Mouse (Mus musculus): Measurements from ENCODE around the gene Cer1. TPM values are rescaled to one million over a fixed set of nuclear protein-coding genes. Genes with fewer than 3 reads are reported as not detected.

Gene Cer1
- polyA plus RNA-seq, 1 experiment from 2014 or later = 0.05 TPM

GRCm38 (mm10) chr4:82872548-82872947 lies 12.4 kb downstream of the Cer1 start:
- no peak overlapping the region for H3K4me3 ChIP-seq (ENCODE audit: low read depth, low read length)
- no peak overlapping the region for H3K27ac ChIP-seq (replicated peaks)
- no peaks in the 10 kb centered on the region for H3K36me3 ChIP-seq (ENCODE audit: control insufficient read depth, insufficient read depth, low read length)
- H3K9ac ChIP-seq (ENCODE audit: low read length) = no peak overlapping the region
- H3K9me3 ChIP-seq (ENCODE audit: control insufficient read depth, low read length) = no peaks in the 10 kb centered on the region
- WGBS = 53% methylated on average over 4 of the region's 4 CpGs
- no peak for TF ChIP-seq CTCF (IDR thresholded peaks at IDR 0.05; ENCODE audit: low read depth)
- no peak for TF ChIP-seq EP300 (optimal IDR thresholded peaks at IDR 0.05)
- no peaks in the 10 kb centered on the region for H3K27me3 ChIP-seq (ENCODE audit: control insufficient read depth, insufficient read depth, low read length)
- DNase-seq (ENCODE audit: low spot score) (no peak), ATAC-seq (ENCODE audit: low FRiP score, low TSS enrichment) (no peak)
- no peak overlapping the region for H3K4me2 ChIP-seq (replicated peaks; ENCODE audit: low read depth)
- H3K4me1 ChIP-seq (replicated peaks; ENCODE audit: control insufficient read depth, insufficient read depth) = no peaks in the 10 kb centered on the region

- Histone ChIP-seq H3K27me3 (ENCODE audit: control insufficient read depth, insufficient read depth, low read length) (no peaks in the 10 kb centered on the region), H3K9me3 (ENCODE audit: control insufficient read depth, low read length) (no peaks in the 10 kb centered on the region), H3K4me3 (ENCODE audit: low read depth, low read length) (no peak overlapping the region), H3K9ac (ENCODE audit: low read length) (no peak overlapping the region), H3K4me2 (replicated peaks; ENCODE audit: low read depth) (no peak overlapping the region), H3K36me3 (ENCODE audit: control insufficient read depth, insufficient read depth, low read length) (no peaks in the 10 kb centered on the region), H3K4me1 (replicated peaks; ENCODE audit: control insufficient read depth, insufficient read depth) (no peaks in the 10 kb centered on the region), H3K27ac (replicated peaks) (no peak overlapping the region)
- no peak for DNase-seq (ENCODE audit: low spot score)
- TF ChIP-seq EP300 (optimal IDR thresholded peaks at IDR 0.05) (no peak), CTCF (IDR thresholded peaks at IDR 0.05; ENCODE audit: low read depth) (no peak)
- ATAC-seq (ENCODE audit: low FRiP score, low TSS enrichment) = no peak
- WGBS = 22% methylated on average over 6 of the region's 6 CpGs
These were observed 12.8 kb downstream of the Cer1 start for GRCm38 (mm10) chr4:82872121-82872520.

- Histone ChIP-seq H3K9me3 (ENCODE audit: control insufficient read depth, low read length) (no peaks in the 10 kb centered on the region), H3K9ac (ENCODE audit: low read length) (no peak overlapping the region), H3K4me3 (ENCODE audit: low read depth, low read length) (no peak overlapping the region), H3K27ac (replicated peaks) (no peak overlapping the region), H3K4me1 (replicated peaks; ENCODE audit: control insufficient read depth, insufficient read depth) (no peaks in the 10 kb centered on the region), H3K4me2 (replicated peaks; ENCODE audit: low read depth) (no peak overlapping the region), H3K27me3 (ENCODE audit: control insufficient read depth, insufficient read depth, low read length) (no peaks in the 10 kb centered on the region), H3K36me3 (ENCODE audit: control insufficient read depth, insufficient read depth, low read length) (no peaks in the 10 kb centered on the region)
- no peak for TF ChIP-seq CTCF (IDR thresholded peaks at IDR 0.05; ENCODE audit: low read depth)
- TF ChIP-seq EP300 (optimal IDR thresholded peaks at IDR 0.05) = no peak
- DNase-seq (ENCODE audit: low spot score) = no peak
- 73% methylated on average over 6 of the region's 6 CpGs for WGBS
- no peak for ATAC-seq (ENCODE audit: low FRiP score, low TSS enrichment)
These were observed 14.0 kb downstream of the Cer1 start for GRCm38 (mm10) chr4:82870931-82871330.

GRCm38 (mm10) chr4:82867731-82868445 lies 17.1 kb downstream of the Cer1 start:
- no peak overlapping the region for H3K9ac ChIP-seq (ENCODE audit: low read length)
- WGBS = 66% methylated on average over 5 of the region's 5 CpGs
- H3K36me3 ChIP-seq (ENCODE audit: control insufficient read depth, insufficient read depth, low read length) = no peaks in the 10 kb centered on the region
- no peak overlapping the region for H3K27ac ChIP-seq (replicated peaks)
- no peak overlapping the region for H3K4me3 ChIP-seq (ENCODE audit: low read depth, low read length)
- no peaks in the 10 kb centered on the region for H3K27me3 ChIP-seq (ENCODE audit: control insufficient read depth, insufficient read depth, low read length)
- no peaks in the 10 kb centered on the region for H3K9me3 ChIP-seq (ENCODE audit: control insufficient read depth, low read length)
- TF ChIP-seq EP300 (optimal IDR thresholded peaks at IDR 0.05) (no peak), CTCF (IDR thresholded peaks at IDR 0.05; ENCODE audit: low read depth) (no peak)
- DNase-seq (ENCODE audit: low spot score) (no peak), ATAC-seq (ENCODE audit: low FRiP score, low TSS enrichment) (0 out of 2 replicates have a peak, but pooled peaks have one; percentile 59)
- no peaks in the 10 kb centered on the region for H3K4me1 ChIP-seq (replicated peaks; ENCODE audit: control insufficient read depth, insufficient read depth)
- H3K4me2 ChIP-seq (replicated peaks; ENCODE audit: low read depth) = no peak overlapping the region

GRCm38 (mm10) chr4:82867111-82867510 lies 17.8 kb downstream of the Cer1 start:
- no peaks in the 10 kb centered on the region for H3K27me3 ChIP-seq (ENCODE audit: control insufficient read depth, insufficient read depth, low read length)
- ATAC-seq (ENCODE audit: low FRiP score, low TSS enrichment) (no peak), DNase-seq (ENCODE audit: low spot score) (no peak)
- no peak overlapping the region for H3K9ac ChIP-seq (ENCODE audit: low read length)
- H3K9me3 ChIP-seq (ENCODE audit: control insufficient read depth, low read length) = no peaks in the 10 kb centered on the region
- 0 out of 2 replicates have a peak overlapping the region, but pooled peaks have one; percentile 3 for H3K27ac ChIP-seq (replicated peaks)
- WGBS = 39% methylated on average over 4 of the region's 4 CpGs
- no peak overlapping the region for H3K4me2 ChIP-seq (replicated peaks; ENCODE audit: low read depth)
- TF ChIP-seq CTCF (IDR thresholded peaks at IDR 0.05; ENCODE audit: low read depth) = no peak
- TF ChIP-seq EP300 (optimal IDR thresholded peaks at IDR 0.05) = no peak
- no peaks in the 10 kb centered on the region for H3K36me3 ChIP-seq (ENCODE audit: control insufficient read depth, insufficient read depth, low read length)
- H3K4me1 ChIP-seq (replicated peaks; ENCODE audit: control insufficient read depth, insufficient read depth) = no peaks in the 10 kb centered on the region
- no peak overlapping the region for H3K4me3 ChIP-seq (ENCODE audit: low read depth, low read length)

GRCm38 (mm10) chr4:82864974-82865699 lies 19.8 kb downstream of the Cer1 start:
- no peak for DNase-seq (ENCODE audit: low spot score)
- Histone ChIP-seq H3K27ac (replicated peaks) (no peak overlapping the region), H3K4me2 (replicated peaks; ENCODE audit: low read depth) (no peak overlapping the region), H3K4me3 (ENCODE audit: low read depth, low read length) (no peak overlapping the region), H3K36me3 (ENCODE audit: control insufficient read depth, insufficient read depth, low read length) (no peaks in the 10 kb centered on the region), H3K4me1 (replicated peaks; ENCODE audit: control insufficient read depth, insufficient read depth) (no peaks in the 10 kb centered on the region), H3K27me3 (ENCODE audit: control insufficient read depth, insufficient read depth, low read length) (no peaks in the 10 kb centered on the region), H3K9me3 (ENCODE audit: control insufficient read depth, low read length) (no peaks in the 10 kb centered on the region), H3K9ac (ENCODE audit: low read length) (no peak overlapping the region)
- 71% methylated on average over 8 of the region's 8 CpGs for WGBS
- TF ChIP-seq CTCF (IDR thresholded peaks at IDR 0.05; ENCODE audit: low read depth) = no peak
- no peak for TF ChIP-seq EP300 (optimal IDR thresholded peaks at IDR 0.05)
- no peak for ATAC-seq (ENCODE audit: low FRiP score, low TSS enrichment)
